Mouse (Mus musculus): ENCODE results near the gene Dgcr8. TPM values are rescaled to one million over a fixed set of nuclear protein-coding genes. Genes with fewer than 3 reads are reported as not detected.
"Not testable (repeated sequence)": the region's sequence is repeated elsewhere in the genome, so short reads cannot be mapped to it uniquely, and the experiment has no call there.

The Dgcr8 gene
- polyA plus RNA-seq, 1 experiment: 56.0 TPM

GRCm38 (mm10) chr16:18323460-18323859, 34.4 kb upstream of the Dgcr8 start:
- 33% methylated on average over 2 of the region's 2 CpGs for WGBS
- Histone ChIP-seq H3K4me3 (replicated peaks; ENCODE audit: insufficient read depth, low read depth, low read length) (no peak overlapping the region), H3K4me1 (ENCODE audit: control insufficient read depth, insufficient read depth, low read length) (no peaks in the 10 kb centered on the region), H3K27me3 (ENCODE audit: control insufficient read depth, insufficient read depth, low read length) (no peaks in the 10 kb centered on the region), H3K27ac (ENCODE audit: insufficient read depth, low read length) (no peak overlapping the region)
- DNase-seq: no peak
- TF ChIP-seq POLR2A (IDR thresholded peaks at IDR 0.05; ENCODE audit: borderline replicate concordance, insufficient read depth, low read length): no peak
- no peak for TF ChIP-seq CTCF (IDR thresholded peaks at IDR 0.05; ENCODE audit: borderline replicate concordance, insufficient read depth, low read depth, low read length)

GRCm38 (mm10) chr16:18321443-18321842, 32.4 kb upstream of the Dgcr8 start:
- no peak overlapping the region for H3K27ac ChIP-seq (ENCODE audit: insufficient read depth, low read length)
- H3K4me1 ChIP-seq (ENCODE audit: control insufficient read depth, insufficient read depth, low read length): no peaks in the 10 kb centered on the region
- H3K4me3 ChIP-seq (replicated peaks; ENCODE audit: insufficient read depth, low read depth, low read length): no peak overlapping the region
- no peaks in the 10 kb centered on the region for H3K27me3 ChIP-seq (ENCODE audit: control insufficient read depth, insufficient read depth, low read length)
- 39% methylated on average over 2 of the region's 2 CpGs for WGBS
- no peak for DNase-seq
- TF ChIP-seq CTCF (IDR thresholded peaks at IDR 0.05; ENCODE audit: borderline replicate concordance, insufficient read depth, low read depth, low read length) (no peak), POLR2A (IDR thresholded peaks at IDR 0.05; ENCODE audit: borderline replicate concordance, insufficient read depth, low read length) (no peak)

- DNase-seq: no peak
- no peak overlapping the region for H3K27ac ChIP-seq (ENCODE audit: insufficient read depth, low read length)
- TF ChIP-seq POLR2A (IDR thresholded peaks at IDR 0.05; ENCODE audit: borderline replicate concordance, insufficient read depth, low read length) (no peak), CTCF (IDR thresholded peaks at IDR 0.05; ENCODE audit: borderline replicate concordance, insufficient read depth, low read depth, low read length) (no peak)
- H3K27me3 ChIP-seq (ENCODE audit: control insufficient read depth, insufficient read depth, low read length): no peaks in the 10 kb centered on the region
- no peak overlapping the region for H3K4me3 ChIP-seq (replicated peaks; ENCODE audit: insufficient read depth, low read depth, low read length)
- no peaks in the 10 kb centered on the region for H3K4me1 ChIP-seq (ENCODE audit: control insufficient read depth, insufficient read depth, low read length)
- 82% methylated on average over 3 of the region's 3 CpGs for WGBS
Measured at GRCm38 (mm10) chr16:18318992-18319391, 29.9 kb upstream of the Dgcr8 start.

GRCm38 (mm10) chr16:18308159-18308558, 19.1 kb upstream of the Dgcr8 start:
- no peak for DNase-seq
- TF ChIP-seq POLR2A (IDR thresholded peaks at IDR 0.05; ENCODE audit: borderline replicate concordance, insufficient read depth, low read length): no peak
- TF ChIP-seq CTCF (IDR thresholded peaks at IDR 0.05; ENCODE audit: borderline replicate concordance, insufficient read depth, low read depth, low read length): no peak
- no peak overlapping the region for H3K27ac ChIP-seq (ENCODE audit: insufficient read depth, low read length)
- H3K4me1 ChIP-seq (ENCODE audit: control insufficient read depth, insufficient read depth, low read length): no peaks in the 10 kb centered on the region
- no peak overlapping the region for H3K4me3 ChIP-seq (replicated peaks; ENCODE audit: insufficient read depth, low read depth, low read length)
- H3K27me3 ChIP-seq (ENCODE audit: control insufficient read depth, insufficient read depth, low read length): no peaks in the 10 kb centered on the region
- WGBS: 79% methylated on average over 1 of the region's 1 CpGs

GRCm38 (mm10) chr16:18289614-18290013, 568 bp upstream of the Dgcr8 start:
- WGBS: 3% methylated on average over 10 of the region's 10 CpGs
- peaks cover 11% of the 10 kb centered on the region for H3K4me1 ChIP-seq (ENCODE audit: control insufficient read depth, insufficient read depth, low read length)
- DNase-seq; H3K27me3 ChIP-seq (ENCODE audit: control insufficient read depth, insufficient read depth, low read length); H3K27ac ChIP-seq (ENCODE audit: insufficient read depth, low read length): not testable (repeated sequence)
- peak overlapping the region; percentile 47 for H3K4me3 ChIP-seq (replicated peaks; ENCODE audit: insufficient read depth, low read depth, low read length)

GRCm38 (mm10) chr16:18288581-18289061, 425 bp downstream of the Dgcr8 start:
- Histone ChIP-seq H3K27me3 (ENCODE audit: control insufficient read depth, insufficient read depth, low read length) (no peaks in the 10 kb centered on the region), H3K4me3 (replicated peaks; ENCODE audit: insufficient read depth, low read depth, low read length) (peak overlapping the region; percentile 82), H3K27ac (ENCODE audit: insufficient read depth, low read length) (peak overlapping the region; percentile 14; the same call in 1 of the 2 replicates), H3K4me1 (ENCODE audit: control insufficient read depth, insufficient read depth, low read length) (peaks cover 11% of the 10 kb centered on the region)
- under 1% methylated on average over 30 of the region's 31 CpGs for WGBS
- TF ChIP-seq POLR2A (IDR thresholded peaks at IDR 0.05; ENCODE audit: borderline replicate concordance, insufficient read depth, low read length) (no peak), CTCF (IDR thresholded peaks at IDR 0.05; ENCODE audit: borderline replicate concordance, insufficient read depth, low read depth, low read length) (no peak)
- no peak for DNase-seq

- H3K27ac ChIP-seq (ENCODE audit: insufficient read depth, low read length): no peak overlapping the region
- TF ChIP-seq POLR2A (IDR thresholded peaks at IDR 0.05; ENCODE audit: borderline replicate concordance, insufficient read depth, low read length) (no peak), CTCF (IDR thresholded peaks at IDR 0.05; ENCODE audit: borderline replicate concordance, insufficient read depth, low read depth, low read length) (no peak)
- peak in 1 of 2 experiments; percentile 18 for DNase-seq
- H3K4me1 ChIP-seq (ENCODE audit: control insufficient read depth, insufficient read depth, low read length): peaks cover 11% of the 10 kb centered on the region
- WGBS: 2% methylated on average over 4 of the region's 4 CpGs
- peak overlapping the region; percentile 82 for H3K4me3 ChIP-seq (replicated peaks; ENCODE audit: insufficient read depth, low read depth, low read length)
- H3K27me3 ChIP-seq (ENCODE audit: control insufficient read depth, insufficient read depth, low read length): no peaks in the 10 kb centered on the region
Measured at GRCm38 (mm10) chr16:18288166-18288565, 880 bp downstream of the Dgcr8 start.

- no peak for TF ChIP-seq CTCF (IDR thresholded peaks at IDR 0.05; ENCODE audit: borderline replicate concordance, insufficient read depth, low read depth, low read length)
- no peak for TF ChIP-seq POLR2A (IDR thresholded peaks at IDR 0.05; ENCODE audit: borderline replicate concordance, insufficient read depth, low read length)
- Histone ChIP-seq H3K4me3 (replicated peaks; ENCODE audit: insufficient read depth, low read depth, low read length) (no peak overlapping the region), H3K27ac (ENCODE audit: insufficient read depth, low read length) (no peak overlapping the region), H3K4me1 (ENCODE audit: control insufficient read depth, insufficient read depth, low read length) (no peaks in the 10 kb centered on the region), H3K27me3 (ENCODE audit: control insufficient read depth, insufficient read depth, low read length) (no peaks in the 10 kb centered on the region)
- no peak for DNase-seq
- WGBS: 66% methylated on average over 2 of the region's 2 CpGs
Measured at GRCm38 (mm10) chr16:18275166-18275565, 13.9 kb downstream of the Dgcr8 start.
